Mouse (Mus musculus): ENCODE measurements around the gene Gtf2ird1.
"Not testable (repeated sequence)": the region's sequence is repeated elsewhere in the genome, so short reads cannot be mapped to it uniquely, and the experiment has no call there.

Gene Gtf2ird1

GRCm38 (mm10) chr5:134473902-134474301, 17.4 kb upstream of the Gtf2ird1 start:
- DNase-seq: no peak

GRCm38 (mm10) chr5:134470538-134471169, 14.1 kb upstream of the Gtf2ird1 start:
- no peak for DNase-seq

GRCm38 (mm10) chr5:134469559-134470150, 13.1 kb upstream of the Gtf2ird1 start:
- no peak for DNase-seq

GRCm38 (mm10) chr5:134468158-134468765, 11.7 kb upstream of the Gtf2ird1 start:
- DNase-seq: no peak

- no peak for DNase-seq
Observed at GRCm38 (mm10) chr5:134467030-134467549, 10.6 kb upstream of the Gtf2ird1 start.

GRCm38 (mm10) chr5:134466296-134467029, 9.9 kb upstream of the Gtf2ird1 start:
- DNase-seq: no peak

GRCm38 (mm10) chr5:134465197-134465596, 8.7 kb upstream of the Gtf2ird1 start:
- DNase-seq: no peak

GRCm38 (mm10) chr5:134464225-134464624, 7.7 kb upstream of the Gtf2ird1 start:
- no peak for DNase-seq

- DNase-seq: no peak
Observed at GRCm38 (mm10) chr5:134462731-134463130, 6.2 kb upstream of the Gtf2ird1 start.

- no peak for DNase-seq
Observed at GRCm38 (mm10) chr5:134462316-134462715, 5.8 kb upstream of the Gtf2ird1 start.

GRCm38 (mm10) chr5:134460546-134460945, 4.0 kb upstream of the Gtf2ird1 start:
- DNase-seq: no peak

GRCm38 (mm10) chr5:134459096-134459495, 2.6 kb upstream of the Gtf2ird1 start:
- no peak for DNase-seq

GRCm38 (mm10) chr5:134458416-134458815, 1.9 kb upstream of the Gtf2ird1 start:
- DNase-seq: no peak

GRCm38 (mm10) chr5:134457371-134457770, 855 bp upstream of the Gtf2ird1 start:
- DNase-seq: no peak

- DNase-seq: peak; percentile 70
Observed at GRCm38 (mm10) chr5:134455914-134456423, 547 bp downstream of the Gtf2ird1 start.

GRCm38 (mm10) chr5:134455186-134455895, 1.2 kb downstream of the Gtf2ird1 start:
- peak; percentile 70 for DNase-seq

- DNase-seq: no peak
Observed at GRCm38 (mm10) chr5:134454421-134454820, 2.1 kb downstream of the Gtf2ird1 start.

- no peak for DNase-seq
Observed at GRCm38 (mm10) chr5:134453577-134453976, 2.9 kb downstream of the Gtf2ird1 start.

- DNase-seq: not testable (repeated sequence)
Observed at GRCm38 (mm10) chr5:134446755-134447154, 9.8 kb downstream of the Gtf2ird1 start.

- DNase-seq: peak; percentile 66
Observed at GRCm38 (mm10) chr5:134445895-134446294, 10.6 kb downstream of the Gtf2ird1 start.

- DNase-seq: no peak
Observed at GRCm38 (mm10) chr5:134445208-134445831, 11.2 kb downstream of the Gtf2ird1 start.

GRCm38 (mm10) chr5:134444473-134444872, 12.0 kb downstream of the Gtf2ird1 start:
- peak; percentile 24 for DNase-seq

Measured in lung, postnatal 10 days (tissue).